Mouse (Mus musculus) stomach, postnatal 0 days (tissue): ENCODE measurements around the gene Chchd3.

Experiments used
- CTCF ChIP-seq: IDR thresholded peaks from 2 replicates; pipeline ENCODE4 v1.5.1; 2016; ENCODE audit warnings: antibody characterized with exemption, low read depth, mild to moderate bottlenecking, moderate library complexity
- EP300 ChIP-seq: optimal IDR thresholded peaks from 2 replicates; pipeline ENCODE3; 2016; ENCODE audit warnings: antibody characterized with exemption

GRCm38 (mm10) chr6:32823856-32824620, 236.0 kb downstream of the Chchd3 start:
- TF ChIP-seq CTCF (no peak), EP300 (no peak)
